Mouse (Mus musculus): ENCODE measurements at regions not wholly inside any gene's neighbourhood (a gene's known extent, or its start where the extent isn't known, plus 50 kb on each side); places are given as distances from the start of the nearest gene placed in this dataset.
"Not testable (repeated sequence)": the region's sequence is repeated elsewhere in the genome, so short reads cannot be mapped to it uniquely, and the experiment has no call there.

GRCm38 (mm10) chr6:37618990-37619389 is 89.0 kb downstream of the Akr1d1 start:
- DNase-seq (ENCODE audit: low read depth, low spot score): no peak

DNA sequence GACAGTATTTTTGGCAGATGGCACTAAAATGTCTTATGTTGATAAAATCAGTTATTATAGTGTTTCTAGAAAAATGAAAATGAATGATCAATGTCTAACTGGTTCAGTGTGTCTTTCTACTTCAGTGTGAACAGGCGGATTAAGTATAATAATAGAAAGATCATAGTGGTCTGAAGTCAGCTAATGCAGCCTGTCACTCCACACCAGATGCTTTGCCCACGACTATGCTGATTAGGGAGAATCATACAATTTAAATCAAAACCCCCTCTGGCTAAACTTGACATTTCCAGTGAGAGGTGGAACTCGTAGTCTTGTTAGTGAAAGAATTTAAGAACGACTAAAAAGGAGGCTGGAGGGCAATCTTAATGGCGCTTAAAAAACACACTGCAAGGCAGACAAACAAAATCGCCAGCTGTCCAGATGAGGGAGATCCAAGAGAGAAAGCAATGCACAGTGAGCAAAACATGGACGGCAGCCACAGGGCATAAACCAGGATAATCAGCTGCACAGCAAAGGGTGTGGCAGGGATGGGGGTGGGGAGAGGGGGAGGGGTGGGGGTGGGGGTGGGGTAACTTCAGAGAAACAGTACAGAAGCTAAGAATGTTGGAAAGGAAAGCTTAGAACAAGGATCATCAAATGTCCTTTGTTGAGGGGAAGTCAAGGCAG is 91.5 kb downstream of the Akr1d1 start:
- no peak for DNase-seq (ENCODE audit: low read depth, low spot score)

- DNase-seq (ENCODE audit: low read depth, low spot score): no peak
These were observed 92.3 kb downstream of the Akr1d1 start for GRCm38 (mm10) chr6:37622273-37622672.

GRCm38 (mm10) chr6:37627206-37627605 is 97.2 kb downstream of the Akr1d1 start:
- no peak for DNase-seq (ENCODE audit: low read depth, low spot score)

GRCm38 (mm10) chr6:37633948-37634347 is 104.0 kb downstream of the Akr1d1 start:
- peak; percentile 25 for DNase-seq (ENCODE audit: low read depth, low spot score)

- no peak for DNase-seq (ENCODE audit: low read depth, low spot score)
These were observed 112.1 kb downstream of the Akr1d1 start for GRCm38 (mm10) chr6:37642066-37642465.

- no peak for DNase-seq (ENCODE audit: low read depth, low spot score)
These were observed 112.7 kb downstream of the Akr1d1 start for GRCm38 (mm10) chr6:37642701-37643121.

DNA sequence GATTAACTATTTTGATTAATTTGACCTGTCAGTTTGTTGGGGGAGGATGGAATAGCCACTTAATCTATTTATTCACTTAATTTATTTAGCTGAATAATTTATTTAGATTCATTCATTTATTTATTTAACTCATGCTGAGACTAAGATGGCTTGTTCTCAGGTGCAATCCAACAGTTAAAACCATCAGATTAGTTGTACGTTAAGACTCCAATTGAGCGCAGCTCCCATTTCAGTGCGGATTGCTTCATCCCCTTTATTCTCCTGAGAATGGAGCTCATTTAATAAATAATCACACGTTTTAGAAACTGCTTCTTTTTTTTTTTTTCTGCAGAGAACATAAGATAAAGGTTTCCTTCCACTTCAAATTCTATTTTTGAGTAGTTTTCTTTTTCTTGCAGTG is 113.2 kb downstream of the Akr1d1 start:
- no peak for DNase-seq (ENCODE audit: low read depth, low spot score)

DNA sequence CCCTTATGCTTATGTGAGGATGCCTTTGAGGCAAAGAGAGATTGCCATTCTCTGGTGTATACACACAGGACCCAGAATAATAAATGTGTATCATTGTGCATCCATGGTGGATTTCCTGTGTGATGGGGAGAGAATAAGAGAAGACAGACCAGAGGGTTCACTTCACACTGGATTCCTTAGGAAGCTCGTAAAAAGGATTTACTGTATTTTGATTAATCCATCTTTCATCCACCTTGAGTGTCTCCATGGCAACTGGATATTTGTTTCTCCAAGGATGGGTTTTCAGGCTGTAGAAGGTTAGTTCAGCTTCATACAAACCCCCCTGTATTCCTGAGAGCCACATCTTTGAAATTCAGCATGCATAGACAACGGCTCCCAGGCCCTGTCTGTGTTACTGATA is 113.7 kb downstream of the Akr1d1 start:
- no peak for DNase-seq (ENCODE audit: low read depth, low spot score)

GRCm38 (mm10) chr6:37645551-37645950 is 115.6 kb downstream of the Akr1d1 start:
- DNase-seq (ENCODE audit: low read depth, low spot score): no peak

- DNase-seq (ENCODE audit: low read depth, low spot score): not testable (repeated sequence)
These were observed 127.3 kb downstream of the Akr1d1 start for GRCm38 (mm10) chr6:37657300-37657699.

- no peak for DNase-seq (ENCODE audit: low read depth, low spot score)
These were observed 128.2 kb downstream of the Akr1d1 start for GRCm38 (mm10) chr6:37658021-37658650.

DNA sequence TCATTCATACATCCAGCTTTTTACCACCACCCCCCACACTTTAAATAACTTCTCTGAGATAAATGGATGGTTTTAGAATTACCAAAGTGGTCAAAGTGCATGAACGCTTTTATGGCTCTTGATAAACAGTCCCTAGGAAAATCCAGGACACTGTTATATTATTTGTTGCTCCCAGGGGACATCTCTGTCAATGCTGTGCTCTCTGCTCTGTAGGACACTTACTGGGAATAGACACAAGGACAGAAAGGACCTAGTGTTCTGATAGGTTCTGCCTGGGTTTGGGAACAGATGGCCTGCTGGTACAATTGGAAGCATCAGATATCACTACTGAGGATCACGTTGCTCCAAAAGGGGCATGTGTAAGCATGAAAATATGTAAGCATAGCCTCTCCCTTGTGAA is 132.8 kb downstream of the Akr1d1 start:
- no peak for DNase-seq (ENCODE audit: low read depth, low spot score)

GRCm38 (mm10) chr6:37665576-37665975 is 135.6 kb downstream of the Akr1d1 start:
- DNase-seq (ENCODE audit: low read depth, low spot score): no peak

GRCm38 (mm10) chr6:37669407-37669806 is 139.4 kb downstream of the Akr1d1 start:
- DNase-seq (ENCODE audit: low read depth, low spot score): no peak

DNA sequence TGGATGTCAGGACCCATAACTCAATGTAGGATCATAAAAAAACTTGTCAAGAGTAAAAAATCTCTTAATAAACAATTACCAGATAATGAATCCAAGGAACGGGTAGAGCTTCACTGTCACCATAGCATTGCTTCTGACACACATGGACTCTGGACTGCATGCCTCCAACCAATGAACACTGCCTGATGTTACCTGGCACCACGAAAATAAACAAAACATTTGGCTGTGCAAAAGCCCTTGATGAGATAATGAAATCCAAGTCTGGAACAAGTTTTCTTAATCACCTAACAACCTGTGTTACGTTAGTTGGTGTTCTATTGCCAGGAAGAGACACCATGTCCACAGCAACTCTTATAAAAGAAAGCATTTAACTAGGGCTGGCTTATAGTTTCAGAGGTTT is 140.7 kb downstream of the Akr1d1 start:
- DNase-seq (ENCODE audit: low read depth, low spot score): no peak

GRCm38 (mm10) chr6:37679871-37680270 is 149.9 kb downstream of the Akr1d1 start:
- DNase-seq (ENCODE audit: low read depth, low spot score): no peak

- DNase-seq (ENCODE audit: low read depth, low spot score): not testable (repeated sequence)
These were observed 151.4 kb downstream of the Akr1d1 start for GRCm38 (mm10) chr6:37681331-37681730.

GRCm38 (mm10) chr6:37686094-37686493 is 156.1 kb downstream of the Akr1d1 start:
- no peak for DNase-seq (ENCODE audit: low read depth, low spot score)

- DNase-seq (ENCODE audit: low read depth, low spot score): no peak
These were observed 159.1 kb downstream of the Akr1d1 start for GRCm38 (mm10) chr6:37688866-37689617.

- DNase-seq (ENCODE audit: low read depth, low spot score): no peak
These were observed 159.7 kb downstream of the Akr1d1 start for GRCm38 (mm10) chr6:37689696-37690095.

GRCm38 (mm10) chr6:37691976-37692644 is 162.1 kb downstream of the Akr1d1 start:
- no peak for DNase-seq (ENCODE audit: low read depth, low spot score)

Data from CD4-positive helper T cell, adult 2 months (primary cell).